Mouse (Mus musculus): ENCODE results near the gene Rab12.

Rab12 gene

DNA sequence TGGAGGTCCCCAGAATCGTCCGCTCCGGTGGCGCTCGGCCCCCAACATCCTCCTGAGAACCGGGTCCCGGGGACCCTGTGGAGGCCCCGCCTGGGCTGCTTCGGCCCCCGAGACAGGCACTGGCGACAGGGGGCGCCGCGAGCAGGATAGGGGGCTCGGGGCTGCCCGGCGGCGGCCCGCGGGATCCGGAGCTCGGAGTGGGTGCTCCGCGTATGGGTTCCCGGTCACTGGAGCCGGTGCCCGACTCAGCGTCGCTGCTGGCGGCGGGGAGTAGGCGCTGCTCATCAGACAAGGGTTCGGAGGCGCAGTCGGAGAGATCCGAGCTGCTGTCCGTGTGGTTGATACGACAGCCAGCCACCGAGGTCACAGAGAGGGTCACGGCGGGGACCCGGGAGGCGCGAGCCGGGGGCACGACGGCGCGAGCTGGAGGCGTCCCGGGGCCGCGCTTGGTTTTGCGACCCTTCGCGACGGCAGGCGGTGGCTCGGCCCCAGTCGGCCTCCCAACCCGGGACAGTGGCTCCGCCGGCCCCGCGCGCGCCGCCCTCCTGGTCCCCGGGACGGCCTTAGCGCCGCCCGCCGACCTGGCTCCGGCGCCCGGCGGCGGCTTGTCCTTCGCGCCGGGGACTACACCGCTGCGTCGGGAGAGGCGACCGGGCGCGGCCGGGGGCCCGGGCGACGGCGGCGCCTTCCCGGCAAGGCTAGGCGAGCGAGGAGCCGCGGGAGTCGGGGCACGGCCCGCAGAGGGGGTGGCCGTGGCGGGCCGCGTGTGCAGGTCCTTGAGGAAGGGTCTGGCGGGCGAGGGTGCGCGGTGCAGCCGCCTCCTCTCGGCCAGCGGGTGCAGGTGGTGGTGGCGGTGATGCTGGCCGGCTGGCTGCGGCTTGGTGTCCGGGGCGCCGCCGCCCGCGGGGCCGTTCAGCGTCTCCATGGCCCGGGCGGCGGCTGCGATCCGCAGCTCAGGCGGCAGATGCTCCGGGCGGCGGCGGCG is 70.8 kb downstream of the Rab12 start:
- no peak for DNase-seq (ENCODE audit: low spot score)

DNA sequence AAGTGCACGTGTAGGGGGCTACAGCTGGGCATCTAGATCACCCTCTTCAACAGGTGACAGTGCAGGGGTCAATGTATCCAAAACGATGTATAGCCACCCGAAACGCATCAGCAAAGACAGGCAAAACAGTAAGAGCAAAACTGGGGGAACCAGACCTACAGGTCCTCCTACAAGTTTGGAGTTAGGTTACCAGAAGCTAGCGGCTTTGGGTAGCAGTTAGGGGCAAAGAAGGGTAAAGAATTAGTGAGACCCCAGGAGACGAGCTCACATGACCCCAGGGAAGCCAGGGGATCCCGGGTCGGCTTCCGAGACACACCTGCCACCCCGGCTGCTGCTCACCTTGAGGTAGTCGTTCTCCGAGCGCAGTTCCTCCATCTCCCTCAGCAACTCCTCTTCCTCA is 71.6 kb downstream of the Rab12 start:
- DNase-seq (ENCODE audit: low spot score) = no peak

DNA sequence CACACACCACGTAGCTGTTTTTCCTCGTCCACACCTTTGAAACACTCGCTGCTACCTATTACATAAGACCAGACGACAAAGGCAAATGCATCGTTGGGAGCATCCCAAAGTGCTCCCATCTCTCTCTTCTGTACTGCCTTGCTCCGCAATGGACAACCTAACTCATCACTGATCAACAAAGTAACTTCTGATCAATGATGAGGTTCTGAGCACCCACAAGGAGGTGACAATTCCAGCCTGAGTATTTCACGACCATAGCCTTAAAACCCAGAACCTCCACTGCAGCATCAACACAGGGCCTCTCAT is 72.6 kb downstream of the Rab12 start:
- no peak for DNase-seq (ENCODE audit: low spot score)

GRCm38 (mm10) chr17:66446196-66447006 is 73.1 kb downstream of the Rab12 start:
- no peak for DNase-seq (ENCODE audit: low spot score)

Measured in left cerebral cortex, adult 11 months (tissue).